Mouse (Mus musculus) CD8-positive naive resting alpha-beta T cell, adult 2 months (primary cell): ENCODE data around the gene Man1c1.

ENCODE experiments used
- DNase-seq, 2 experiments: peaks; one replicate each; pipeline ENCODE4 v3.0.0; 2022; ENCODE audit warnings: low read depth in 2 of 2, low spot score in 2 of 2

Gene Man1c1

GRCm38 (mm10) chr4:134519281-134519680 lies 184.8 kb downstream of the Man1c1 start:
- no peak for DNase-seq

GRCm38 (mm10) chr4:134518541-134518940 lies 185.5 kb downstream of the Man1c1 start:
- DNase-seq, result no peak

- no peak for DNase-seq
These were observed 186.4 kb downstream of the Man1c1 start for GRCm38 (mm10) chr4:134517719-134518118.

GRCm38 (mm10) chr4:134516981-134517380 lies 187.1 kb downstream of the Man1c1 start:
- no peak for DNase-seq

- DNase-seq, result no peak
These were observed 188.5 kb downstream of the Man1c1 start for GRCm38 (mm10) chr4:134515614-134516013.

GRCm38 (mm10) chr4:134514309-134514930 lies 189.7 kb downstream of the Man1c1 start:
- no peak for DNase-seq

- no peak for DNase-seq
These were observed 191.3 kb downstream of the Man1c1 start for GRCm38 (mm10) chr4:134512798-134513197.

- no peak for DNase-seq
These were observed 192.4 kb downstream of the Man1c1 start for GRCm38 (mm10) chr4:134511730-134512129.
